Mouse (Mus musculus) frontal cortex, adult (tissue): ENCODE results near the gene Ninj1.

Experiments
- ATAC-seq: cut with Nextera tagmentation; 2 replicates; pipeline ENCODE4 v1.9.2; 2017; ENCODE audit warnings: mild to moderate bottlenecking, moderate library complexity, mixed read lengths; ENCODE audit not compliant: low TSS enrichment

Ninj1 gene

DNA sequence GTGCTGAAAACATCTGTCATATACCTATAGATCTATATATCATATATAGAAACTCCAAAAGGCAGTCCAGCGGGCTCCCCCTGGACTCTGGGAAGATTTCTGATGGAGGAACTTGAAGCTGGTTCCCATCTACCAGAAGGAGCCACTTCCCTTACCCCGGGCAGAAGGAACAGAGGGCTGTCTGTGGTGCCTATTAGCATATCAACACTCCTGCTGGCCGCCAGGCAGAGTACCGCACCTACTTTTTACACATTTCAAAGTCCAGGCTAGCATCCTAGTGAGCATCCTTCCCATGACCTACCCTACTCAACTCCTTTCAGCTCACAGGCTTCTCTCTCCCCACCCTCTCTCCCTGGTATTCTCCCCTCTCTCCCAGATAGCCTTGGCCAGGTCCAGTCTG is 38.3 kb downstream of the Ninj1 start:
- no peak for ATAC-seq

- no peak for ATAC-seq
Measured at GRCm38 (mm10) chr13:49233792-49234572, 46.7 kb downstream of the Ninj1 start.

GRCm38 (mm10) chr13:49234711-49235110 is 47.4 kb downstream of the Ninj1 start:
- no peak for ATAC-seq

- ATAC-seq, result no peak
Measured at GRCm38 (mm10) chr13:49237617-49238016, 50.3 kb downstream of the Ninj1 start.

GRCm38 (mm10) chr13:49238737-49239136 is 51.5 kb downstream of the Ninj1 start:
- no peak for ATAC-seq

DNA sequence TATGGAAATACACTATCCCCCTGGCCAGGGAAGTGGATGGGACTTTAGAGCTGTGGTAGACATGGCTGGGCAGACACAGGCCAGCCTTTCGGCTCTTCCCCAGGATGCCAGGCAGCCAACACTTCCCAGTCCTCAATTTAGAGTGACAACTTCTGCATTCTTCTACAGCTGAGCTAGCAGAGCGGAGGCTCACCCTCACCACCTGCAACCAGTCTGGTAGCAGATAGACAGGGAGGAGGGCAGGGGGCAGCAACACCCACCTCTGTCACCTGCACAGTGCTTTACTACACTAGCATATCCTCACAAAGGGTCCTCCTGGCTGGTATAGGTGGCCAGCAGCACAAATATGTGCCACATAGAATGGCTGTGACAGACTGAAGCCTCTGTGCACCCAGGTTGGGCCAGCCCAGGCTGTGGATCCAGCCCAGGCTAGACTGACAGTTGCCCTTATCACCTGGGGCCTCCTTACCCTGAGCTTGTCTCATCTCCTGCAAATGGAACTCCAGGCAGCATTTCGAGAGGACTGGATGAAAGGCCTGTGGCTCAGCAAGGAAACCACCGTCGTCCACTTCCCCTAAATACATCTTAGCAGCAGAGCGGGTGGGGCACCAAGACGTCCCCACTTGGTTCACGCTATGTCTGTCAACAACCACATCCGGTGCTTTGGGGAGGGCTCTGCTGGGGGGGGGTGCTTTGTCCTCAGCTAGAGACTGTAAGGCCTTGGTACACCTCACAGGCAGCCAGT is 55.2 kb downstream of the Ninj1 start:
- no peak for ATAC-seq

DNA sequence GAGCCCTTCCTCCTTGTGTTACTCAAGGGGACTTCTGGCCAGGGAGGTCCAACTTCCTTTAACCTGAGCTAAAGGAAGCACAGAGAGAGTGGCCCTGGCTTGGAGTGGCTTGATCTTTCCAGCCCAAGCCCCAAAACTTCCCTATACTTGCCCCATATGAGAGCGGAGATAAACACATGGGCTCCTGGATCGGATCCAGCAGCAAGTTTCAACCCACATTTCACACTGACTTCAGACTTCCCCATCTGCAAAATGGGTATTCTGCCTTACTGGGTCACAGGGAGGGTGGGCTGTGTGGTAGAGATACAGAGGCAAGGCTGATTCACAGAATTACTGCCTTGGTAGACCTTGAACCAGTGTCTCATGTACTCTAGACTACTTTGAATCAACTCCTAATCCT is 56.2 kb downstream of the Ninj1 start:
- ATAC-seq, result no peak

DNA sequence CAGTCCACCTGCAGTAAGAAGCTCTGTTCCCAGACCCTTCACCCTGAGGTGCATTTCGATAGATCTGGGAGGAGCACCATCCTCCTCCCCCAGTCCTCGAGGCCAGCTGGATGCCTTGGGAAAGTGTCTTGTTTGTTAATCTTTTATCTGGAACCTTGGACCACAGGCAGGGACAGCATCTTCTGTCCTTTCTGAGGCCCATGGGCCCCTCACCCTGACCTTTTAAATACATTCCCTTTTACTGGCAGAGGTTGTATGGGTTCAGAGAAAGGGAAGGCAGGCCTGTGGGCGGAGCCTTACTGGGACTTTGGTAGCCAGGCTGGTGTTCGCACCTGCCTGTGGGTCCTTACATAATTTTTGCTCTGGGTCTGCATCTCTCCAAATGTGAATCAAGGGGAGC is 58.0 kb downstream of the Ninj1 start:
- no peak for ATAC-seq
